Mouse (Mus musculus) limb, embryonic 13.5 days (tissue): ENCODE results near the gene Ddx3x. TPM values are rescaled to one million over a fixed set of nuclear protein-coding genes. Genes with fewer than 3 reads are reported as not detected.
"Not testable (repeated sequence)": the region's sequence is repeated elsewhere in the genome, so short reads cannot be mapped to it uniquely, and the experiment has no call there.

Source experiments
- ATAC-seq: fragments of 200-750 bp; cut with Nextera tagmentation; 2 replicates; pipeline ENCODE4 v1.8.0; 2017; ENCODE audit warnings: low read depth, moderate number of reproducible peaks, moderate TSS enrichment; ENCODE audit not compliant: low FRiP score
- H3K27ac ChIP-seq: fragments of 300-500 bp; sonication (generic); 2 replicates; pipeline ENCODE4 v1.5.1; 2015; ENCODE audit warnings: inconsistent platforms, mild to moderate bottlenecking, moderate library complexity
- H3K27me3 ChIP-seq: fragments of 300-500 bp; sonication (generic); 2 replicates; pipeline ENCODE4 v1.6.1; 2015; ENCODE audit warnings: mild to moderate bottlenecking, inconsistent platforms
- H3K36me3 ChIP-seq: fragments of 300-500 bp; sonication (generic); 2 replicates; pipeline ENCODE4 v1.6.1; 2015; ENCODE audit warnings: inconsistent platforms, mild to moderate bottlenecking, moderate library complexity
- H3K4me1 ChIP-seq: fragments of 300-500 bp; sonication (generic); 2 replicates; pipeline ENCODE4 v1.6.1; 2015; ENCODE audit warnings: inconsistent platforms
- H3K4me2 ChIP-seq: fragments of 300-500 bp; sonication (generic); replicated peaks from 2 replicates; pipeline ENCODE4 v1.6.1; 2015; ENCODE audit warnings: inconsistent platforms, mild to moderate bottlenecking, moderate library complexity
- H3K4me3 ChIP-seq: fragments of 300-500 bp; sonication (generic); 2 replicates; pipeline ENCODE4 v1.5.1; 2015; ENCODE audit warnings: moderate library complexity, mild to moderate bottlenecking, inconsistent platforms
- H3K9ac ChIP-seq: fragments of 300-500 bp; sonication (generic); 2 replicates; pipeline ENCODE4 v1.6.1; 2015; ENCODE audit warnings: mild to moderate bottlenecking, inconsistent platforms
- H3K9me3 ChIP-seq: fragments of 300-500 bp; sonication (generic); 2 replicates; pipeline ENCODE4 v1.6.1; 2016; ENCODE audit warnings: inconsistent platforms
- WGBS: fragments of 180-500 bp; shearing (Covaris S2); methylation state at CpG from one replicate; pipeline ENCODE4 v1.1.7; 2015; 5-methylcytosine and 5-hydroxymethylcytosine counted together
- polyA plus RNA-seq: library from polyadenylated mRNA; unstranded; fragments of >200 nt; fragmentation: Nextera tagmentation; extraction: Ambion mirVana; gene quantifications from 2 replicates; pipeline ENCODE4 v1.2.1, GENCODE M21; 2015

Ddx3x gene
- polyA plus RNA-seq, 1 experiment from 2014 or later = 144 TPM

DNA sequence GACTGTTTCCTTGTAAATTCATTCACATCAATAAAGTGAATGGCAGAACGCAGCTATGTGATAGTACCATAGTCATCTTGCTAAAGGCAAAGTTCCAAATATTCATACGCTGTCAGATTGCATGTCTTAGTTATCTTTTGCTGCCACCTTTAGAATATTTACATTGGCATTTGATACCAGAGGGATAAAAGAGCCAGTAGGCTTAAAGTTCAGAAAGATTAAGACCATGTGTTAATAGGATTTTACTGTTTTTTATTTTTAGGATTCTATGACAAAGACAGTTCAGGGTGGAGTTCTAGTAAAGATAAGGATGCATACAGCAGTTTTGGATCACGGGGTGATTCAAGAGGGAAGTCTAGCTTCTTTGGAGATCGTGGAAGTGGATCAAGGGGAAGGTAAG, 5.0 kb downstream of the Ddx3x start:
- Histone ChIP-seq H3K4me2 (no peak overlapping the region), H3K4me3 (no peak overlapping the region), H3K27me3 (no peaks in the 10 kb centered on the region), H3K36me3 (peaks cover 51% of the 10 kb centered on the region), H3K27ac (no peak overlapping the region), H3K9me3 (no peaks in the 10 kb centered on the region), H3K4me1 (peaks cover 13% of the 10 kb centered on the region), H3K9ac (no peak overlapping the region)
- ATAC-seq = no peak
- WGBS = 84% methylated on average over 4 of the region's 4 CpGs

- H3K36me3 ChIP-seq = peaks cover 25% of the 10 kb centered on the region
- H3K4me2 ChIP-seq = no peak overlapping the region
- no peak overlapping the region; the same call in 1 of the 2 replicates for H3K27ac ChIP-seq
- no peaks in the 10 kb centered on the region for H3K9me3 ChIP-seq
- no peak overlapping the region for H3K9ac ChIP-seq
- no peak overlapping the region for H3K4me3 ChIP-seq
- 44% methylated on average over 6 of the region's 6 CpGs for WGBS
- H3K27me3 ChIP-seq = no peaks in the 10 kb centered on the region
- ATAC-seq = 0 out of 2 replicates have a peak, but pooled peaks have one; percentile 51
- H3K4me1 ChIP-seq = no peaks in the 10 kb centered on the region
Measured at GRCm38 (mm10) chrX:13294505-13295228, 13.9 kb downstream of the Ddx3x start.

DNA sequence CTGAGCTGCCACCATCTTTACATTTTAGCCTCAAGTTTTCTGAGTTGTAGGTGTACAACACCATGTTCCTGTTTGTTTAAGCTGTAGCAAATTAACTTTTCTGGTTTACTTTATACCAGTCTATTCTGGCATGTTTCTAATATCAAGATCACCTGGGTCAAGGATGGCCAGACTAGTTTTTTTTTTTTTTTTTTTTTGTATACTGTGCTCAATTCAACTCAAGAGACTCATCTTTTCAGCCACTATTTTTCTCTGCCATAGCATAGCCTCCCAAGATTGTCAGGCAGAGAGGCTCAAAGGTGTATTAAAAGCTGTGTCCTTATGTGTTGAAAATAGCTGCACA, 14.4 kb downstream of the Ddx3x start:
- H3K9ac ChIP-seq = no peak overlapping the region
- H3K4me3 ChIP-seq = no peak overlapping the region
- H3K9me3 ChIP-seq = no peaks in the 10 kb centered on the region
- peaks cover 21% of the 10 kb centered on the region for H3K36me3 ChIP-seq
- H3K4me1 ChIP-seq = no peaks in the 10 kb centered on the region
- ATAC-seq = 0 out of 2 replicates have a peak, but pooled peaks have one; percentile 24
- no peak overlapping the region for H3K27ac ChIP-seq
- H3K27me3 ChIP-seq = no peaks in the 10 kb centered on the region
- no peak overlapping the region for H3K4me2 ChIP-seq

DNA sequence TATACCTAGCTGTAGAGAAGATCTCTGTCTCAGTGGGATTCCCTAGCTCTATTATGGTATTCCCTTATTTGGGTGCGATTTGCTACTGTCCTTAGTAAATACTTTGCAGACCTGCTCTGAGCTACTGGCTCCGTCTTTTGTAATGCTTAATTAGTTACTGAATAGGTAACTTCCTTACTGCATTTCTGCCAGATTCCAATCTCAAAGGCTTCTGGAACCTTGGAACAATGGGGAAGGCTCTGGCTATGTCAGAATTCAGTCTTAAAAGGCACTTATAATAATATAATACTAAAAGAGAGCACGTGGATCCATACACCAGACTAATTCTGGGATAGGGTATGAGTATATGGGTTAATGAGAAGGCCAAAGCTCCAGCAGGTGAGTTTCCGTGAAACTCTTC, 15.5 kb downstream of the Ddx3x start:
- not testable (repeated sequence) for H3K4me1 ChIP-seq, H3K4me3 ChIP-seq, ATAC-seq, H3K9ac ChIP-seq, H3K4me2 ChIP-seq, H3K9me3 ChIP-seq, H3K27me3 ChIP-seq, H3K27ac ChIP-seq
- 33% methylated on average over 4 of the region's 4 CpGs for WGBS
- H3K36me3 ChIP-seq = peaks cover 12% of the 10 kb centered on the region

DNA sequence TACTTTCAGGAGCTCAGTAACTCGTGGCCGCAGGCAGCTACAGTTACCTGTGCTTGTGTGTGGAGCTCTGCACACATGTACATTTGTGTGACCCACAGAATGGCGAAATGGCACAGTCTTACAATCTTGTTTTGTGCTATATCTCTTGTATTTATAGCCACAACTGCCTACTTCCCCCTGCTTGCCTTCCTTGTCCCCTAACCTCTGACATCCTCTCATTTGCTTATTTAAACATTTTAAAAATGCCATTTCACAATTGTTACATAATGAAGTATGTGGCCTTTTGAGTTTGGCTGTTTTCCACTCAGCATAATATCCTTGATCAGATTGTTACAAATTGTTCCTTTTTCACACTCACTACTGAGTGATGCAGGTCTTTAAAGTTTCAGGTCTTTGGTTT, 25.4 kb downstream of the Ddx3x start:
- Histone ChIP-seq H3K27ac (no peak overlapping the region), H3K4me2 (no peak overlapping the region), H3K4me3 (no peak overlapping the region)

DNA sequence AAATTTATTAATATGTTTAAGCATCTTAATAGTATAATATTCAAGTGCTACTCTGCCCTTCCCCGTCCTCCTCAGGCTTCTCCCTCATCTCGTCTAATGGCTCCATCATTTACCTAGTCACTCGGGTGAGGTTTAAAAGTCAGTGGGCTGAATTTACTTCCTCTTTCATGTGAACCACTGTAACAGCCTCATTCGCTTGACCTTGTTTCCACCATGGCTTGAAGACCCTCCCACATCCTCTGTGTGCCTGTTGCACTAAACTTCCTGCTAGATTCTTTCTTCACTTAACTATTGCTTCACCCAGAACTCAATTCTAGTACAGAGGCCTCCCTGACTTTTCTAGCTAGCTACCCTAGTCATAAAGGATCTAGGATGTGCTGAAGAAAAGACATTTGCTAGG, 30.6 kb downstream of the Ddx3x start:
- no peak overlapping the region for H3K9ac ChIP-seq
- H3K4me3 ChIP-seq = no peak overlapping the region
- H3K4me1 ChIP-seq = no peaks in the 10 kb centered on the region
- ATAC-seq = no peak
- H3K4me2 ChIP-seq = no peak overlapping the region
- no peaks in the 10 kb centered on the region for H3K36me3 ChIP-seq
- no peaks in the 10 kb centered on the region for H3K27me3 ChIP-seq
- 90% methylated on average over 4 of the region's 4 CpGs for WGBS
- H3K9me3 ChIP-seq = no peaks in the 10 kb centered on the region
- no peak overlapping the region for H3K27ac ChIP-seq

More for the DNA sequence above, 25.4 kb downstream of the Ddx3x start:
- H3K9me3 ChIP-seq = no peaks in the 10 kb centered on the region
- WGBS = 85% methylated on average over 3 of the region's 3 CpGs
- no peaks in the 10 kb centered on the region for H3K27me3 ChIP-seq
- no peaks in the 10 kb centered on the region for H3K4me1 ChIP-seq
- H3K9ac ChIP-seq = no peak overlapping the region
- no peaks in the 10 kb centered on the region for H3K36me3 ChIP-seq
- no peak for ATAC-seq

DNA sequence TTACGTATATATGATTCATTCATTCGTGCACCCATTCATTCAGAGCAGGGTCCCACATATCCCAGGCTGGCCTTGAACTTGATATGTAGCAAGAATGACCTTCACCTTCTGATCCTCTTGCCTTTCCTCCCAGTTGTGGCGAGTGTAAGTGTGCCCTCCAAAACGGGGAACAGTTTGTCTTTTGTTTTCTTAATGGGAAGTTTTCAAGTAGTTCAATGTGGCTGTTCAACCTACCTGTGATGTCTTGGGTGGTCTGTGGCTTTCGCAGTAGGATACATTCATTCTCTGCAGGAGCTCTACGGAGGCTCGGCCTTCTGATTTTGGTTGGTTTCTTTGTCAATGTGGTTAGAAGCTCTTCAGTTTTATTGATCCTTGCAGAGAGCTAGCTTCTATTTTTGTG, 48.8 kb downstream of the Ddx3x start:
- no peak overlapping the region for H3K9ac ChIP-seq
- H3K27me3 ChIP-seq = peaks cover 3% of the 10 kb centered on the region; the same call in 1 of the 2 replicates
- no peak overlapping the region for H3K27ac ChIP-seq
- H3K36me3 ChIP-seq = no peaks in the 10 kb centered on the region
- 76% methylated on average over 7 of the region's 7 CpGs for WGBS
- no peak for ATAC-seq
- H3K4me1 ChIP-seq = no peaks in the 10 kb centered on the region
- H3K9me3 ChIP-seq = no peaks in the 10 kb centered on the region
- no peak overlapping the region for H3K4me2 ChIP-seq
- H3K4me3 ChIP-seq = no peak overlapping the region

Other genes with a start within 250 kb of the Ddx3x start
- gene Usp9x, start 209.5 kb upstream of the Ddx3x start, polyA plus RNA-seq = 29.7 and 32.8 TPM in 2 replicates
- 0.06 and 0.10 TPM in 2 replicates for gene Nyx, start 185.1 kb downstream of the Ddx3x start, polyA plus RNA-seq